Mouse (Mus musculus): ENCODE results near the gene CN725425.

- TF ChIP-seq MAX (IDR thresholded peaks at IDR 0.05; ENCODE audit: low read length) (no peak), CTCF (conservative IDR thresholded peaks at IDR 0.05 in 1 of 2, IDR thresholded peaks at IDR 0.05 in 1 of 2; ENCODE audit: low read depth in 2 of 2, low read length in 2 of 2) (no peak), NRF1 (IDR thresholded peaks at IDR 0.05; ENCODE audit: low read depth, low read length) (no peak), MEF2A (IDR thresholded peaks at IDR 0.05; ENCODE audit: borderline replicate concordance, low read depth, low read length) (no peak), POLR2A (IDR thresholded peaks at IDR 0.05; ENCODE audit: low read depth, low read length) (no peak), MAFK (IDR thresholded peaks at IDR 0.05; ENCODE audit: insufficient replicate concordance, low read length) (no peak), EP300 (IDR thresholded peaks at IDR 0.05; ENCODE audit: low read length) (no peak), RCOR1 (conservative IDR thresholded peaks at IDR 0.05; ENCODE audit: low read depth, low read length) (no peak), HCFC1 (IDR thresholded peaks at IDR 0.05; ENCODE audit: low read depth, low read length) (no peak), ELF1 (IDR thresholded peaks at IDR 0.05; ENCODE audit: low read depth, low read length) (no peak), ZC3H11A (IDR thresholded peaks at IDR 0.05; ENCODE audit: low read depth, low read length) (no peak)
Observed at GRCm38 (mm10) chr15:91191412-91192222, 7.7 kb upstream of the CN725425 start, which contains the start of gene Abcd2.
